Mouse (Mus musculus) E14TG2a.4 (cell line): ENCODE results near the gene Ptbp3.

Experiments
- H3K27me3 ChIP-seq: 2 replicates; pipeline ENCODE4 v1.6.1; 2014; ENCODE audit warnings: low read length, control low read depth; ENCODE audit not compliant: insufficient read depth
- H3K36me3 ChIP-seq: 2 replicates; pipeline ENCODE4 v1.6.1; 2014; ENCODE audit warnings: low read length, control low read depth; ENCODE audit not compliant: insufficient read depth
- H3K4me1 ChIP-seq: replicated peaks from 2 replicates; pipeline ENCODE4 v1.6.1; 2014; ENCODE audit warnings: low read depth, low read length, control low read depth
- H3K4me3 ChIP-seq: replicated peaks from 2 replicates; pipeline ENCODE4 v1.5.1; 2014; ENCODE audit warnings: mild to moderate bottlenecking, low read length
- H3K9me3 ChIP-seq: 2 replicates; pipeline ENCODE4 v1.6.1; 2014; ENCODE audit warnings: low read length, control low read depth
- CTCF ChIP-seq: conservative IDR thresholded peaks from 2 replicates; pipeline ENCODE4 v1.5.1; 2014; ENCODE audit warnings: low read length
- NANOG ChIP-seq: IDR thresholded peaks from 2 replicates; pipeline ENCODE4 v1.6.1; 2014; ENCODE audit warnings: borderline replicate concordance, low read length, mixed read lengths
- POU5F1 ChIP-seq: IDR thresholded peaks from 2 replicates; pipeline ENCODE4 v1.6.1; 2014; ENCODE audit warnings: low read length, borderline replicate concordance

Gene Ptbp3

DNA sequence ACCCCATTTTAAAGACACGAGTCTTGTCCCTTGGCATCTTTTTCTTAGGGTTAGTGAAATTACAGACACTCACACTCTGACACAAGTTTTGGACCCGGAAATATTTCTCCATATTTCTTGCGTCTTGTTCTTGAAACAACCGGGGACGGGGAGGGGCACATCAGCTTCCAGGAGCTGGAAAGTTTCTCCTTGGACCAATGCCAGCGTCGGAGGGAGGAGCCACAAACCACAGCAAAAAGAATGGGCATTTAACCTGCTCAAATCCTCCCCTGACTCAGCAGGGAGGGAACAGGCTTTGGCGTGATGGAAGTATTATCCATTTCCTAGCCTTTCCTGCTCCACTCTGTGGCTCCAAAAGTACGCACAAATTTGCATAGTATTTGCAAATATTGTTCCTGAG, 91.2 kb downstream of the Ptbp3 start:
- TF ChIP-seq CTCF = no peak
- no peak for TF ChIP-seq NANOG
- TF ChIP-seq POU5F1 = no peak
- H3K27me3 ChIP-seq = no peaks in the 10 kb centered on the region
- peaks cover 12% of the 10 kb centered on the region for H3K4me1 ChIP-seq
- no peaks in the 10 kb centered on the region for H3K36me3 ChIP-seq
- H3K4me3 ChIP-seq = no peak overlapping the region
- no peaks in the 10 kb centered on the region for H3K9me3 ChIP-seq

DNA sequence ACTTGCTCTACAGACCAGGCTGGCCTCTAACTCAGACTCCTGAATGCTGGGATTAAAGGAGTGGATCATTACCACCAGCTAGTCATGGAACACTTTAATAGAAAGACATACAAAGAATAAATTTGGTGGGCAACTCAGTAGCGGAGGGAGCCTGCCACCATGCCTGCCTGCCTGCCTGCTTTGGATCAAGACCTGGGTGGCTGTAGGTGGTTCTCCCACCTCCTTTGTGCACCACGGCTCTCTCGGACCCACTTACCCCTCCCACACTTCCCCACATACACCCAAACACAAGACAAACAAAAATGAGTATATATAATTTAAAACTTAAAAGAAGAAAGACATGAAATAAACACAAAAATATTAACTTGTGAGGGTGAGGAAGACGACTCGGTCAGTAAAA, 92.1 kb downstream of the Ptbp3 start:
- no peak for TF ChIP-seq POU5F1
- TF ChIP-seq NANOG = no peak
- TF ChIP-seq CTCF = no peak
- Histone ChIP-seq H3K36me3 (no peaks in the 10 kb centered on the region), H3K9me3 (no peaks in the 10 kb centered on the region), H3K4me1 (peaks cover 12% of the 10 kb centered on the region), H3K4me3 (no peak overlapping the region), H3K27me3 (no peaks in the 10 kb centered on the region)

DNA sequence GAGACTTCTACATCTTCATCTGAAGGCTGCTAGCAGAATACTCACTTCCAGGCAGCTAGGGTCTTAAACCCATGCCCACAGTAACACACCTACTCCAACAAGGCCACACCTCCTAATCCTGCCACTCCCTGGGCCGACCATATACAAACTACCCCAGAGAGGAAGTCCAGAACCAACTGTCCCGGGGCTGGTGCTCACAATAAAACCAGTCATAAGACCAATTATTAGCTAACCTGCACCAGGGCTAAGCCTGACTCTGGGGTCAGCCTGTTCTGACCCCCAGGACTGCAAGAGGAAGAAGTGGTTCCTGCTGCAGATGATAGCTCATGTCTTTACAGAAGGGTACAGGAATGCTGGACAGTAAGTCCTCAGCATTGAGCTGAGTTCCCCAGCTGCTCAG, 93.7 kb downstream of the Ptbp3 start:
- TF ChIP-seq POU5F1 = no peak
- TF ChIP-seq CTCF = no peak
- Histone ChIP-seq H3K27me3 (no peaks in the 10 kb centered on the region), H3K36me3 (no peaks in the 10 kb centered on the region), H3K4me1 (peaks cover 24% of the 10 kb centered on the region), H3K4me3 (no peak overlapping the region), H3K9me3 (peaks cover 11% of the 10 kb centered on the region)

DNA sequence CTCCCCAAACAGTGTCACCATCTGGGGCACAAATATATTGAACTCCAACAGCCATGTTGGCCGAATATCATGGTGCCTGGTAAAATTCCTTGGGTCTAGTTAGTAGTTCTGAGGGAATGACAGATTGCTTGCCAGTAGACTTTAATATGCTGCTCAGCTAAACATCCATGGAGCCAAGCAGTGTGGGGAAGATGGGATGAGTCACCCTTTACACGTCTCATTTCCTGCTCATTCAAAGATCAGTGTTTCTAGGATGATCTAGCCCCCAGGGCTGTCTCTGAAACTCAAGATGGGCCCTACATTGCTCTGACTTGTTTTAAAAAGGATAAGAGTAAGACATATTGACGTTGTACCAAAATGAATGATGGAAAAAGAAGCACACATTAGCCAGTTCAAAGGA, 95.1 kb downstream of the Ptbp3 start:
- no peaks in the 10 kb centered on the region for H3K36me3 ChIP-seq
- TF ChIP-seq CTCF (no peak), NANOG (no peak), POU5F1 (no peak)

DNA sequence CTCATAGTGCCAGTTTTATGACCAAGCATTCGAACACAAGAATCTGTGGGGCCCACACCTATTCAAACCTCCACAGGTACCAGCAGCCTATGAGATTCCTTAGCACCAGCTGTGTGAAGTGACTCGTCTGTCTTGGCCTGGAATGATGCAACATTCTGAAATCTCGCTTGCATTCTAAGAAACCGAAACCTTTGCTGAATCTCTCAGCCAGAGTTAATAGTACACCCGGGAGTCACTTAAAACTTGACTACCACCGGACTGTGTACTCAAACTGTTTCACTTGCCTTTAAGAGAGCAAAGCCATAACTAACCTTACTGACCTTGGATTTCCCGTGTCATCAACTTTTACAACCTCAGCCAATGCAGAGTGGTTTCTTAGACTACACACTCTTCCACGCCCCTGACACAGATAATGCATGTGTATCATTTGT, 96.6 kb downstream of the Ptbp3 start:
- peaks cover 22% of the 10 kb centered on the region for H3K4me1 ChIP-seq
- peaks cover 11% of the 10 kb centered on the region for H3K9me3 ChIP-seq
- H3K27me3 ChIP-seq = no peaks in the 10 kb centered on the region
- TF ChIP-seq POU5F1 (no peak), CTCF (no peak), NANOG (no peak)
- no peak overlapping the region for H3K4me3 ChIP-seq
- H3K36me3 ChIP-seq = no peaks in the 10 kb centered on the region

More for the DNA sequence above, 95.1 kb downstream of the Ptbp3 start:
- no peak overlapping the region for H3K4me3 ChIP-seq
- H3K27me3 ChIP-seq = no peaks in the 10 kb centered on the region
- peaks cover 11% of the 10 kb centered on the region for H3K9me3 ChIP-seq
- peaks cover 28% of the 10 kb centered on the region for H3K4me1 ChIP-seq

DNA sequence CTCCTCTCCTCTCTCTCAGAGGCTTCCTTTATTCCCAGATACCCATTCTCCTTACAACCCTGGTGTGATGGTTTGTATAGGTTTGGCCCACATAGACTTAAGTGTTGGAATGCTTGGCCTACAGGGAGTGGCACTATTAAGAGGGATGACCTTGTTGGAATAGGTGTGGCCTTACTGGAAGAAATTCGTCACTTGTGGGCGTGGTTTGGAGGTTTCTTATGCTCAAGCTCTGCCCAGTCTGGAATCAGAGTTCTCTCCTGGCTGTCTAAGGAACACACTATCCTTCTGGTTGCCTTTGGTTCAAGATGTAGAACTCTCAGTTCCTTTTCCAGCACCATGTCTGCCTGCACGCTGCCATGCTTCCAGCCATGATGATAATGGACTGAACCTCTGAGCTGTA, 98.3 kb downstream of the Ptbp3 start:
- TF ChIP-seq POU5F1 (no peak), CTCF (no peak), NANOG (no peak)
- H3K36me3 ChIP-seq = no peaks in the 10 kb centered on the region
- peaks cover 21% of the 10 kb centered on the region for H3K4me1 ChIP-seq
- H3K27me3 ChIP-seq = no peaks in the 10 kb centered on the region
- peaks cover 17% of the 10 kb centered on the region for H3K9me3 ChIP-seq
- H3K4me3 ChIP-seq = no peak overlapping the region

DNA sequence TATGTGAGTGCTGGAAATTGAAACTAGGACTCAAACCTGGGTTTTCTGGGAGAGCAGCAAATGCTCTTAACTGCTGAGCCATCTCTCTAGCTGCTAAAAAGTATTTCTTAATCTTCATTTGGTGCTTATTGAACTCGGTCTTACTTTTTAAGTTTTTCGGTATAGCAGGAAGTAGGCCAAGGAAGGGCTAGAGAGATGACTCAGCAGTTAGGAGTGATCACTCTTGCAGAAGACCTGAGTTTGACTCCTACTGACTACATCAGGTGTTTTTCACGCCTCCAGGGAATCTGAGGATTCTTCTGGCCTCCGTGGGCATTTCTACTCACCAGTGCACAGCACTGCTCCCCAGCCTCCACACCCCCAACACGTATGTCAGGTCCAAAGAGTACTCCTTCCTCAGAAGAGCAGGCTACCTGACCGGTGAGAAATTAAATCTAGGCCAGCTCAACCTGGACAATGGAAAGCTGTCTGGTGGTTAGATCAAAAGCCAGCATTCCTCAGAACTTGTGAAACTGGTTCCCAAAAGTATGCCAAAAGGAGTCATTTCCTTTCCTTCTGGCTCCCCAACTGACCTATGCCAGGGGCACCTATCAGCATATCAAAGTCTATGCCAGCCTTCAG, 98.8 kb downstream of the Ptbp3 start:
- H3K4me3 ChIP-seq = no peak overlapping the region
- H3K4me1 ChIP-seq = peaks cover 16% of the 10 kb centered on the region
- H3K36me3 ChIP-seq = no peaks in the 10 kb centered on the region
- no peaks in the 10 kb centered on the region for H3K27me3 ChIP-seq
- TF ChIP-seq NANOG = no peak
- TF ChIP-seq POU5F1 = no peak
- no peak for TF ChIP-seq CTCF
- H3K9me3 ChIP-seq = peaks cover 17% of the 10 kb centered on the region

DNA sequence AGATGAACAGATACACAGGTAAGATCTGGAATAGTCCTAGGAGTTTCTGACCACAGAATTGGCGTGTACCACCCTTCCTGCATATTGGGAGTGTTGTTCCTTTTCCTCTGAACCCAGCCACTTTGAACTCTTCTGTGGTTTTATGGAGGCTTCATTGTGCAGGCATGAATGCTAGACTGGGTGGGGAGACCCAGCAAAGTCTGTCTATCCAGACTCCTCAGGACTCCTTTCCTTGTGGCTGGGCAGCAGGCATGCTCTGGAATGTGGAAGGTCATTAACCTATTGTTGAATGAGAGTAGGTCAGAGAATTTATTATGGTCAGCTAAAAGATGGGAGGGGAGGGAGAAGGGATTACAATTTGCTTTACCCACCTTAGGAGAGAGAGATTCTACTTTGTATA, 101.9 kb downstream of the Ptbp3 start:
- H3K4me1 ChIP-seq = peaks cover 16% of the 10 kb centered on the region
- H3K36me3 ChIP-seq = no peaks in the 10 kb centered on the region
- TF ChIP-seq NANOG (no peak), POU5F1 (no peak), CTCF (no peak)
- peaks cover 3% of the 10 kb centered on the region; the same call in 1 of the 2 replicates for H3K27me3 ChIP-seq
- H3K9me3 ChIP-seq = peaks cover 17% of the 10 kb centered on the region
- H3K4me3 ChIP-seq = no peak overlapping the region

DNA sequence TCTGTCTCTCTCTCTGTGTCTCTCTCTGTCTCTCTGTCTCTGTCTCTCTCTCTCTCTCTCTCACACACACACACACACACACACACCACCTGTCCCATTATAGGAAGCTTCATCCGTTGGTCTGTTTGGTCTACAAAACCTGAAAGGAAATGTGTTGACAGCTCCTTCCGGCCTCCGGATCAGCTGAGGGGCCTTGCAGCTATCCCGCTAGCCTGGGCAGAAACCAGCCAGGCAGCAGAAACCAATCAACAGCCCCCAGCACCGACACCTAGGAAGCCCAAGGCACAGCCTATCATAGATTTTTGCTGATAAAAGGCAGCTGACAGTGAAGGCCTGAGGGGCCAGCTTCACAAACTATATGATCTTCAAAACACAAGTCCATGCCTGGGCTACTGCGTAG, 103.6 kb downstream of the Ptbp3 start:
- Histone ChIP-seq H3K9me3 (peaks cover 6% of the 10 kb centered on the region; the same call in 1 of the 2 replicates), H3K27me3 (peaks cover 13% of the 10 kb centered on the region), H3K4me1 (peaks cover 8% of the 10 kb centered on the region), H3K36me3 (no peaks in the 10 kb centered on the region), H3K4me3 (no peak overlapping the region)
- TF ChIP-seq NANOG = no peak
- TF ChIP-seq POU5F1 = no peak
- no peak for TF ChIP-seq CTCF
